Mouse (Mus musculus): ENCODE results near the gene 1190005I06Rik. TPM values are rescaled to one million over a fixed set of nuclear protein-coding genes. Genes with fewer than 3 reads are reported as not detected.

Gene 1190005I06Rik
- total and polyA plus RNA-seq, 2 experiments, result 11.9 to 12.0 TPM

- no peaks in the 10 kb centered on the region for H3K79me2 ChIP-seq (ENCODE audit: control insufficient read depth, insufficient read depth, low read length)
- no peaks in the 10 kb centered on the region for H3K27me3 ChIP-seq (ENCODE audit: control insufficient read depth, insufficient read depth, low read length)
- no peak overlapping the region for H3K27ac ChIP-seq (replicated peaks; ENCODE audit: insufficient read depth, low read depth, low read length)
- 98% methylated on average over 17 of the region's 17 CpGs for WGBS
- no peak overlapping the region for H3K4me3 ChIP-seq (ENCODE audit: insufficient read depth, low read depth, low read length)
- peaks cover 49% of the 10 kb centered on the region for H3K36me3 ChIP-seq (ENCODE audit: control insufficient read depth, insufficient read depth, low read length)
- H3K9ac ChIP-seq (ENCODE audit: low read depth, low read length), result no peak overlapping the region
- no peak for TF ChIP-seq POLR2A (IDR thresholded peaks at IDR 0.05; ENCODE audit: extremely low read depth, insufficient read depth, low read length)
- TF ChIP-seq CTCF (IDR thresholded peaks at IDR 0.05; ENCODE audit: low read depth, low read length), result no peak
- no peak for DNase-seq (ENCODE audit: extremely low read depth, low read depth, low spot score)
- no peaks in the 10 kb centered on the region for H3K4me1 ChIP-seq (ENCODE audit: control insufficient read depth, insufficient read depth, low read length)
These were observed 69.6 kb downstream of the 1190005I06Rik start for GRCm38 (mm10) chr8:120577821-120578220.

GRCm38 (mm10) chr8:120575801-120576200, 71.6 kb downstream of the 1190005I06Rik start:
- 64% methylated on average over 9 of the region's 9 CpGs for WGBS
- Histone ChIP-seq H3K9ac (ENCODE audit: low read depth, low read length) (no peak overlapping the region), H3K4me3 (ENCODE audit: insufficient read depth, low read depth, low read length) (no peak overlapping the region), H3K36me3 (ENCODE audit: control insufficient read depth, insufficient read depth, low read length) (peaks cover 65% of the 10 kb centered on the region), H3K4me1 (ENCODE audit: control insufficient read depth, insufficient read depth, low read length) (no peaks in the 10 kb centered on the region), H3K27me3 (ENCODE audit: control insufficient read depth, insufficient read depth, low read length) (no peaks in the 10 kb centered on the region), H3K27ac (replicated peaks; ENCODE audit: insufficient read depth, low read depth, low read length) (no peak overlapping the region), H3K79me2 (ENCODE audit: control insufficient read depth, insufficient read depth, low read length) (no peaks in the 10 kb centered on the region)
- TF ChIP-seq CTCF (IDR thresholded peaks at IDR 0.05; ENCODE audit: low read depth, low read length) (no peak), POLR2A (IDR thresholded peaks at IDR 0.05; ENCODE audit: extremely low read depth, insufficient read depth, low read length) (no peak)
- DNase-seq (ENCODE audit: extremely low read depth, low read depth, low spot score), result no peak

- H3K4me3 ChIP-seq (ENCODE audit: insufficient read depth, low read depth, low read length), result no peak overlapping the region
- H3K4me1 ChIP-seq (ENCODE audit: control insufficient read depth, insufficient read depth, low read length), result no peaks in the 10 kb centered on the region
- WGBS, result 87% methylated on average over 19 of the region's 19 CpGs
- no peaks in the 10 kb centered on the region for H3K79me2 ChIP-seq (ENCODE audit: control insufficient read depth, insufficient read depth, low read length)
- DNase-seq (ENCODE audit: extremely low read depth, low read depth, low spot score), result no peak
- H3K36me3 ChIP-seq (ENCODE audit: control insufficient read depth, insufficient read depth, low read length), result peaks cover 65% of the 10 kb centered on the region
- no peak overlapping the region for H3K9ac ChIP-seq (ENCODE audit: low read depth, low read length)
- H3K27me3 ChIP-seq (ENCODE audit: control insufficient read depth, insufficient read depth, low read length), result no peaks in the 10 kb centered on the region
- H3K27ac ChIP-seq (replicated peaks; ENCODE audit: insufficient read depth, low read depth, low read length), result no peak overlapping the region
- no peak for TF ChIP-seq CTCF (IDR thresholded peaks at IDR 0.05; ENCODE audit: low read depth, low read length)
- no peak for TF ChIP-seq POLR2A (IDR thresholded peaks at IDR 0.05; ENCODE audit: extremely low read depth, insufficient read depth, low read length)
These were observed 72.5 kb downstream of the 1190005I06Rik start for GRCm38 (mm10) chr8:120574941-120575340.

GRCm38 (mm10) chr8:120573866-120574265, 73.6 kb downstream of the 1190005I06Rik start:
- no peak overlapping the region for H3K4me3 ChIP-seq (ENCODE audit: insufficient read depth, low read depth, low read length)
- H3K79me2 ChIP-seq (ENCODE audit: control insufficient read depth, insufficient read depth, low read length), result no peaks in the 10 kb centered on the region
- H3K27ac ChIP-seq (replicated peaks; ENCODE audit: insufficient read depth, low read depth, low read length), result no peak overlapping the region
- no peak overlapping the region for H3K9ac ChIP-seq (ENCODE audit: low read depth, low read length)
- peaks cover 61% of the 10 kb centered on the region for H3K36me3 ChIP-seq (ENCODE audit: control insufficient read depth, insufficient read depth, low read length)
- DNase-seq (ENCODE audit: extremely low read depth, low read depth, low spot score), result no peak
- no peaks in the 10 kb centered on the region for H3K4me1 ChIP-seq (ENCODE audit: control insufficient read depth, insufficient read depth, low read length)
- no peaks in the 10 kb centered on the region for H3K27me3 ChIP-seq (ENCODE audit: control insufficient read depth, insufficient read depth, low read length)
- TF ChIP-seq POLR2A (IDR thresholded peaks at IDR 0.05; ENCODE audit: extremely low read depth, insufficient read depth, low read length) (no peak), CTCF (IDR thresholded peaks at IDR 0.05; ENCODE audit: low read depth, low read length) (no peak)
- 97% methylated on average over 11 of the region's 11 CpGs for WGBS

GRCm38 (mm10) chr8:120572534-120572933, 74.9 kb downstream of the 1190005I06Rik start:
- Histone ChIP-seq H3K36me3 (ENCODE audit: control insufficient read depth, insufficient read depth, low read length) (peaks cover 53% of the 10 kb centered on the region), H3K27ac (replicated peaks; ENCODE audit: insufficient read depth, low read depth, low read length) (no peak overlapping the region)
- DNase-seq (ENCODE audit: extremely low read depth, low read depth, low spot score), result no peak

GRCm38 (mm10) chr8:120571561-120571960, 75.9 kb downstream of the 1190005I06Rik start:
- no peak for DNase-seq (ENCODE audit: extremely low read depth, low read depth, low spot score)
- Histone ChIP-seq H3K36me3 (ENCODE audit: control insufficient read depth, insufficient read depth, low read length) (peaks cover 44% of the 10 kb centered on the region), H3K27me3 (ENCODE audit: control insufficient read depth, insufficient read depth, low read length) (no peaks in the 10 kb centered on the region), H3K9ac (ENCODE audit: low read depth, low read length) (no peak overlapping the region), H3K4me3 (ENCODE audit: insufficient read depth, low read depth, low read length) (no peak overlapping the region), H3K4me1 (ENCODE audit: control insufficient read depth, insufficient read depth, low read length) (no peaks in the 10 kb centered on the region), H3K27ac (replicated peaks; ENCODE audit: insufficient read depth, low read depth, low read length) (no peak overlapping the region), H3K79me2 (ENCODE audit: control insufficient read depth, insufficient read depth, low read length) (no peaks in the 10 kb centered on the region)
- no peak for TF ChIP-seq POLR2A (IDR thresholded peaks at IDR 0.05; ENCODE audit: extremely low read depth, insufficient read depth, low read length)
- no peak for TF ChIP-seq CTCF (IDR thresholded peaks at IDR 0.05; ENCODE audit: low read depth, low read length)
- WGBS, result 96% methylated on average over 8 of the region's 8 CpGs

More at GRCm38 (mm10) chr8:120572534-120572933, 74.9 kb downstream of the 1190005I06Rik start:
- H3K27me3 ChIP-seq (ENCODE audit: control insufficient read depth, insufficient read depth, low read length), result no peaks in the 10 kb centered on the region
- 86% methylated on average over 21 of the region's 21 CpGs for WGBS
- no peak overlapping the region for H3K4me3 ChIP-seq (ENCODE audit: insufficient read depth, low read depth, low read length)
- no peaks in the 10 kb centered on the region for H3K79me2 ChIP-seq (ENCODE audit: control insufficient read depth, insufficient read depth, low read length)
- H3K4me1 ChIP-seq (ENCODE audit: control insufficient read depth, insufficient read depth, low read length), result no peaks in the 10 kb centered on the region
- TF ChIP-seq CTCF (IDR thresholded peaks at IDR 0.05; ENCODE audit: low read depth, low read length), result no peak
- H3K9ac ChIP-seq (ENCODE audit: low read depth, low read length), result no peak overlapping the region

Measured in liver, adult 2 months (tissue).